Mouse (Mus musculus): ENCODE data around the gene E330021D16Rik.
"Not testable (repeated sequence)": the region's sequence is repeated elsewhere in the genome, so short reads cannot be mapped to it uniquely, and the experiment has no call there.

E330021D16Rik gene

GRCm38 (mm10) chr6:136415133-136415775 lies at the start of gene E330021D16Rik:
E330021D16Rik (minus strand) TSS chr6:136415569.
- no peak for DNase-seq (ENCODE audit: low read depth, low spot score)

- DNase-seq (ENCODE audit: low read depth, low spot score), result peak; percentile 62
Measured at GRCm38 (mm10) chr6:136465021-136465420, 49.7 kb upstream of the E330021D16Rik start.

- peak; percentile 90 for DNase-seq (ENCODE audit: low read depth, low spot score)
Measured at GRCm38 (mm10) chr6:136464121-136464621, 48.8 kb upstream of the E330021D16Rik start.

GRCm38 (mm10) chr6:136463491-136463890 lies 48.1 kb upstream of the E330021D16Rik start:
- DNase-seq (ENCODE audit: low read depth, low spot score), result peak; percentile 77

GRCm38 (mm10) chr6:136459156-136459555 lies 43.8 kb upstream of the E330021D16Rik start:
- no peak for DNase-seq (ENCODE audit: low read depth, low spot score)

GRCm38 (mm10) chr6:136456302-136456701 lies 40.9 kb upstream of the E330021D16Rik start:
- no peak for DNase-seq (ENCODE audit: low read depth, low spot score)

GRCm38 (mm10) chr6:136455696-136456095 lies 40.3 kb upstream of the E330021D16Rik start:
- DNase-seq (ENCODE audit: low read depth, low spot score), result no peak

- DNase-seq (ENCODE audit: low read depth, low spot score), result no peak
Measured at GRCm38 (mm10) chr6:136452623-136453022, 37.3 kb upstream of the E330021D16Rik start.

- peak; percentile 60 for DNase-seq (ENCODE audit: low read depth, low spot score)
Measured at GRCm38 (mm10) chr6:136450863-136451262, 35.5 kb upstream of the E330021D16Rik start.

- no peak for DNase-seq (ENCODE audit: low read depth, low spot score)
Measured at GRCm38 (mm10) chr6:136449930-136450329, 34.6 kb upstream of the E330021D16Rik start.

- peak; percentile 35 for DNase-seq (ENCODE audit: low read depth, low spot score)
Measured at GRCm38 (mm10) chr6:136449270-136449692, 33.9 kb upstream of the E330021D16Rik start.

- DNase-seq (ENCODE audit: low read depth, low spot score), result not testable (repeated sequence)
Measured at GRCm38 (mm10) chr6:136439205-136439604, 23.8 kb upstream of the E330021D16Rik start.

GRCm38 (mm10) chr6:136436151-136436550 lies 20.8 kb upstream of the E330021D16Rik start:
- DNase-seq (ENCODE audit: low read depth, low spot score), result not testable (repeated sequence)

- DNase-seq (ENCODE audit: low read depth, low spot score), result no peak
Measured at GRCm38 (mm10) chr6:136433573-136433972, 18.2 kb upstream of the E330021D16Rik start.

GRCm38 (mm10) chr6:136431896-136432248 lies 16.5 kb upstream of the E330021D16Rik start:
- DNase-seq (ENCODE audit: low read depth, low spot score), result no peak

GRCm38 (mm10) chr6:136431169-136431895 lies 16.0 kb upstream of the E330021D16Rik start:
- peak; percentile 39 for DNase-seq (ENCODE audit: low read depth, low spot score)

GRCm38 (mm10) chr6:136429441-136429840 lies 14.1 kb upstream of the E330021D16Rik start:
- DNase-seq (ENCODE audit: low read depth, low spot score), result no peak

GRCm38 (mm10) chr6:136428412-136428811 lies 13.0 kb upstream of the E330021D16Rik start:
- DNase-seq (ENCODE audit: low read depth, low spot score), result no peak

- DNase-seq (ENCODE audit: low read depth, low spot score), result no peak
Measured at GRCm38 (mm10) chr6:136427240-136427639, 11.9 kb upstream of the E330021D16Rik start.

- no peak for DNase-seq (ENCODE audit: low read depth, low spot score)
Measured at GRCm38 (mm10) chr6:136425956-136426355, 10.6 kb upstream of the E330021D16Rik start.

GRCm38 (mm10) chr6:136424166-136424565 lies 8.8 kb upstream of the E330021D16Rik start:
- no peak for DNase-seq (ENCODE audit: low read depth, low spot score)

- no peak for DNase-seq (ENCODE audit: low read depth, low spot score)
Measured at GRCm38 (mm10) chr6:136423201-136423600, 7.8 kb upstream of the E330021D16Rik start.

Data from A20 (cell line).